Mouse (Mus musculus) midbrain, embryonic 10.5 days (tissue): ENCODE data around the gene Ttc7b. TPM values are rescaled to one million over a fixed set of nuclear protein-coding genes. Genes with fewer than 3 reads are reported as not detected.
A peak's percentile ranks its signal among the peaks of the same experiment; 100 is the strongest.

ENCODE experiments used
- DNase-seq: peaks from one replicate; pipeline ENCODE4 v3.0.0-alpha.2; 2017; ENCODE audit warnings: low spot score
- H3K27ac ChIP-seq: fragments of 300-500 bp; sonication (generic); replicated peaks from 2 replicates; pipeline ENCODE4 v1.5.1; 2016; ENCODE audit warnings: mild to moderate bottlenecking
- H3K27me3 ChIP-seq: fragments of 300-500 bp; sonication (generic); 2 replicates; pipeline ENCODE4 v1.6.1; 2016; ENCODE audit warnings: low read depth, mild to moderate bottlenecking; ENCODE audit not compliant: poor library complexity, severe bottlenecking
- H3K36me3 ChIP-seq: fragments of 300-500 bp; sonication (generic); 2 replicates; pipeline ENCODE4 v1.6.1; 2016; ENCODE audit warnings: mild to moderate bottlenecking, moderate library complexity
- H3K4me1 ChIP-seq: fragments of 300-500 bp; sonication (generic); 2 replicates; pipeline ENCODE4 v1.6.1; 2016
- H3K4me3 ChIP-seq: fragments of 300-500 bp; sonication (generic); 2 replicates; pipeline ENCODE4 v1.5.1; 2016; ENCODE audit warnings: mild to moderate bottlenecking, moderate library complexity
- H3K9me3 ChIP-seq: fragments of 300-500 bp; sonication (generic); replicated peaks from 2 replicates; pipeline ENCODE4 v1.6.1; 2016; ENCODE audit warnings: mild to moderate bottlenecking
- WGBS: fragments of 180-500 bp; shearing (Covaris S2); methylation state at CpG from one replicate; pipeline ENCODE4 v1.1.7; 2016; 5-methylcytosine and 5-hydroxymethylcytosine counted together
- polyA plus RNA-seq: library from polyadenylated mRNA; unstranded; fragments of >200 nt; fragmentation: Nextera tagmentation; extraction: Ambion mirVana; gene quantifications from 2 replicates; pipeline ENCODE4 v1.2.1, GENCODE M21; 2016

Ttc7b gene
- polyA plus RNA-seq, 1 experiment from 2014 or later, result 5.2 TPM

DNA sequence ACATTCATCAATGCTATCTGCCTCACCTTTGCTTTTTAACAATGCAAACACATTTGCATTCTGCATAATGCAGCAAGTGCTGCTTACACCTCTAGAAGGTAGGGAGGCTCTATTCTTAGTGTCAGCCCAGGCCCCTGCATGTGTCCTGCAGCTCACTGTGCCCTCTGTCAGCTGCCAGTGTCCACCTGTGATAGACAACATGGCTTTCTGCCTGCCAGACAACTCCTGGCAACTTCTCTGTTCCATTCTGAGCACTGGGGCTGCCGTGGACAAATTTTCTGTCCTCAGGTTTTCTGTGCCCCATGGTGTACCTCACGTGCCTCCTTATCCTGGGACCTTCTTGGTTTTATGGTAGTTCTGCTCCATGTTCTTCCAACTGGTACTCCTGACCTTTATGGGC, 198.4 kb downstream of the Ttc7b start:
- H3K9me3 ChIP-seq, result no peaks in the 10 kb centered on the region
- H3K4me3 ChIP-seq, result no peak overlapping the region
- H3K4me1 ChIP-seq, result peaks cover 9% of the 10 kb centered on the region
- DNase-seq, result no peak
- H3K27ac ChIP-seq, result no peak overlapping the region
- peaks cover 39% of the 10 kb centered on the region for H3K36me3 ChIP-seq
- WGBS, result 91% methylated on average over 2 of the region's 2 CpGs
- H3K27me3 ChIP-seq, result no peaks in the 10 kb centered on the region

DNA sequence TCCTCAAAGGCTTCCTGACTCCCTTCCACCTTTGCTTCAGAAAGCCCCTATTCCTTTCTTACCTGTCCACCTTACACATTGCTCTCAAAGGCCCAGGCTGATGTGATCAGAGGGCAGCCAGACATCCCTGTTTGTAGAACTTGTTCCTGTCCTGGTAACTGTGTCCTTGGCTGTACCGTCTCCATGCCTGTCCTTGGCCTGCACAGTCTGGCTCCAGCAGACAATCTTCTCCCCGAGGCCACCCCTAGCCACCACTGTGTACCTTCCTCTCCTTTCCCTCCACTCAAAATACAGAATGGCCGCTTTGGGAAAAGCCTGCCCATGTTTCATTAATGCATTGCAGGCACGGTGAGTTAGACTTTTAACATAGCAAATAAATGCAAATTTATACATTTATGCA, 199.1 kb downstream of the Ttc7b start:
- peaks cover 9% of the 10 kb centered on the region for H3K4me1 ChIP-seq
- H3K27ac ChIP-seq, result no peak overlapping the region
- H3K36me3 ChIP-seq, result peaks cover 39% of the 10 kb centered on the region
- WGBS, result 93% methylated on average over 4 of the region's 4 CpGs
- DNase-seq, result no peak
- H3K9me3 ChIP-seq, result no peaks in the 10 kb centered on the region
- H3K27me3 ChIP-seq, result no peaks in the 10 kb centered on the region
- H3K4me3 ChIP-seq, result no peak overlapping the region

DNA sequence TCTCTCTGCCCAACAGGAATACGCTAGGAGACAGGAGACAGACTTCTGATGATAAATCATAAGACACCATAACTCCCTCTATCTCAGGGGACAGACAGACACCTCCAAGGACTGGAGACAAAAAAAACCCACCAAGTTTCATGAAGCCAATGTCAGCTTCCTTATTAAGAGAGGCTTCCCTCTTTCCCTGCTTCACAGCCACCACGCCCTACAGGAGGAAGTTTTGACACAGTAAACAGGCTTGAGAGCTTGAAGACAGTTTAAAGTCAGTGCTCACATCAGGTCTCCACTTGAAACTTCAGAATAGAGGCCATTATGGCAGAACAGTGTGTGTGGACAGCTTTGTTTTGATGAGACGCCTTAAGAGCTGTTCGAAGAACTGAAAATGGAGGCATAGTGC, 200.9 kb downstream of the Ttc7b start:
- no peaks in the 10 kb centered on the region for H3K9me3 ChIP-seq
- H3K4me1 ChIP-seq, result peaks cover 24% of the 10 kb centered on the region
- no peak overlapping the region for H3K4me3 ChIP-seq
- 0 out of 2 replicates have a peak overlapping the region, but pooled peaks have one; percentile 28 for H3K27ac ChIP-seq
- no peaks in the 10 kb centered on the region for H3K27me3 ChIP-seq
- no peak for DNase-seq
- WGBS, result 93% methylated on average over 4 of the region's 4 CpGs
- H3K36me3 ChIP-seq, result peaks cover 26% of the 10 kb centered on the region

DNA sequence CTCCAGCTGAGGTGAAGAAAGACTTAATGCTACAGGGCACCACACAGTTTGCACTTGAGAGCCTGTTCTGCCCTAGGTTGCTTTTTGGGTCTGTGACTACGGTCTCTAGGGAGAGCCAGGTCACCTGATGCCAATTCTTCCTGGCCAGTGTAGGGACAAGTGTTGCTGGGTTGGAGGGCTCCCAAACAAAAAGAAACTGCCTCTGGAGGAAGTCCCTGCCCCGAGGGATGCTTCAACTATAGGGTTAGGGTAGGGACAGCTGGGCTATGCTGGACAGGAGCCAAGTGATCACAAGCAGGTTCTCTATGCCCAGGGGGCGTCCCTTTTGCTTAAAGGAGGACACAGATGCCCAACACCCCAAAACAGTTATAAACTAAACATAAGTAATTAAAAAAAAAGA, 202.7 kb downstream of the Ttc7b start:
- no peaks in the 10 kb centered on the region for H3K27me3 ChIP-seq
- 81% methylated on average over 3 of the region's 3 CpGs for WGBS
- H3K36me3 ChIP-seq, result peaks cover 18% of the 10 kb centered on the region
- H3K27ac ChIP-seq, result no peak overlapping the region; the same call in 1 of the 2 replicates
- no peak for DNase-seq
- no peaks in the 10 kb centered on the region for H3K9me3 ChIP-seq
- H3K4me1 ChIP-seq, result peaks cover 42% of the 10 kb centered on the region
- no peak overlapping the region for H3K4me3 ChIP-seq

DNA sequence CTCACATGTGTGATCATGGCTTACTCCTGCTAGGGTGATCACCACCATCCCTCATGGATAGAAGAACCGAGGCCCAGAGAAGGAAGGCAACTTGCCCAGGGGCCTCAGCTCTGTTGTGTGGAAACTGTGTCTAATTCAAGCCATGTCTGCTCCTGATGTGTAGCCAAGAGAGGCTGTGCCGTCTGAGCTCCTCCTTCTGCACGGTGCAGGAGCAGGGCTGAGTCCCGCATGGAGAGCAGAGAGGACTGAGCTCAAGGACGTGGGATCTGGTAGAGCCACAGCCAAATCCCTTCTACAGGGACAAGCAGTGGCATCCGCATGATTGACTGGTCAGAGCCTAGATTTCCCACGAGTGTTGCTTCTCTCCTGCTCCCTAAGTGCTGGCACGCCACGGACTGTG, 204.5 kb downstream of the Ttc7b start:
- Histone ChIP-seq H3K4me3 (no peak overlapping the region), H3K27me3 (no peaks in the 10 kb centered on the region), H3K9me3 (no peaks in the 10 kb centered on the region), H3K36me3 (peaks cover 18% of the 10 kb centered on the region), H3K27ac (peak overlapping the region; percentile 58; the same call in 1 of the 2 replicates), H3K4me1 (peaks cover 50% of the 10 kb centered on the region)
- 87% methylated on average over 9 of the region's 9 CpGs for whole genome bisulfite sequencing
- DNase-seq, result no peak

DNA sequence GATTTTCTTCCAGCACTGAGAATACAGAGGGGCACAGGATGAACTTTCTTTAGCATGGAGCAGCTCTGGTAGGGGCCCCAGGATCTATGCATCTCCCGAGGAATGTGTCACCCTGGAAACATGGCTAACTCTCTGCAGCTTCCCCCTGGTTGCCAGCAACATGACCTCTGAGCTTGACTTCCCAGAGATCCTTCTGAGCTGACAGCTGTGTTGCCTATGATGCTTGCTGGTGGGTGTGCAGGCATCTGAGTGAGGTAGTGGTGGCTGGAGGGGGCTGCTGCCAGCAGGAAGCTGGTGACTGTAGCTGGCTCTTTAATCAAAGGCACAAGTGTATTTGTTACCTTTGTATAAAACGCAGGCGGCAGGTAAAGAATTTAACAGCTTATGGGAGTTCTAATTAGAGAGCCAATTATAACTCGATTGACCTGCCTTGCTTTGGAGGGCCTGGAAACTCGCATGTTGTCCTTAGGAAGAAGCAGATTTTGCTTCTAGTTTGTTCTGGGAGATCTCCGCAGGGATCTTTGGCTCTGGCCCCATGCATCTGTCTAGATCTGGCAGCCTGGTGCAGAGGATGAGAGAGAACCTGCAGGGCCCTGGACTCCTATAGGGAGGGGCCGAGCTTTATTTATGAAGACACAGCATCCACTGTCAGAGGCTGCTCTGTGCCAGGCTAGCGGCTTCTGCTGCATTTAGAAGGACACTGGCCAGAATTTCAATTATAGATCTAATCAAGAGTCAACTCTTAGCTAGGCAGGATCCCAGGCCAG, 205.3 kb downstream of the Ttc7b start:
- Histone ChIP-seq H3K27ac (peak overlapping the region; percentile 69), H3K4me1 (peaks cover 58% of the 10 kb centered on the region), H3K27me3 (no peaks in the 10 kb centered on the region), H3K4me3 (no peak overlapping the region), H3K36me3 (peaks cover 15% of the 10 kb centered on the region), H3K9me3 (no peaks in the 10 kb centered on the region)
- 76% methylated on average over 8 of the region's 8 CpGs for WGBS
- DNase-seq, result no peak

DNA sequence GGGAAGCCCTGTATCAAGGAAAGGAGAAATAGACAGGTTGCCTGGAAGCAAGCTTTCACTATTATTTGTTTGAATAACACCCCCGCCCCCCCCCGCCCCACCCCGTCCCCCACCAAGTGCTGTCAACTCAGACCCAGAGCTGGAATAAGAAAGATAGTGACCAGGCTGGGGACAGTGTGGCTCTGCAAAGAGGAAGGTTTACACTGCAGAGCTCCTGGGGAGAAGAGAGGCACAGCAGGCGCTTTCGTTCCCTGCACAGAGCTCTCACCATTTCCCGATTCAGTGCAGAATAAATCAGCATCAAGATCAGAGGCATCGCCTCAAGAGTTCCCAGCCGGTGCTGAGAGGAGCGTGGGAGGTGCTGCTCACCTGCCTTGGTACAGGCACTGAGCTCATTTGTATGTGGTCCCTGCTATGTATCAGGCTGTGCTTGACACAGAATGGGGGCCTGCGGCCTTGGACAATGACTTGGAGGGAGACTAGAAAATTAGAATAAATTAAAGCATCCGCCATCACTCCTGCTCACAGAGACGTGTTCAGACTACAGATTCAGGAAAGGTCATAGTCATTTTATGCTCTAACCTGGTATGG, 206.7 kb downstream of the Ttc7b start:
- no peak for DNase-seq
- 55% methylated on average over 12 of the region's 12 CpGs for WGBS
- H3K9me3 ChIP-seq, result no peaks in the 10 kb centered on the region
- H3K27ac ChIP-seq, result peak overlapping the region; percentile 69
- no peak overlapping the region for H3K4me3 ChIP-seq
- no peaks in the 10 kb centered on the region for H3K27me3 ChIP-seq
- H3K36me3 ChIP-seq, result peaks cover 2% of the 10 kb centered on the region; the same call in 1 of the 2 replicates
- peaks cover 66% of the 10 kb centered on the region for H3K4me1 ChIP-seq

DNA sequence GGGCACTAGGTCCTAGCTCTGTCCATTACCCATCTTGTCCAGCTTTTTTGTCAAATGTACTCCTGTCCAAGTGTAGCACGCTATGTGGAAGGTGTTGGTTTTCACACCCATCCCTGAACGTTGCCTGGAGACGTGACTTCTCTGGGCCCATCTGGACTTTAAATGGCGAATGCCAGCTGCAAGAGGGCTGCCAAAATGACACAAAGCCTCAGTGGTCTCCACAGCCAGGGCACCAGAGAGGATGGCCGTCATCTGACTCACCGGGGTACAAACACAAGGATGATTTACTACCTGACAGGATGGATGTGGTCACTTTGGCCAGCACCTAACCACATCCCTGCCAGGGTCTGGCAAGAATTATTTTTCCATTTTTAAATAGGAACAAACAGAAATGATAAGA, 207.4 kb downstream of the Ttc7b start:
- Histone ChIP-seq H3K4me3 (no peak overlapping the region), H3K36me3 (0 out of 2 replicates have a peak, but pooled peaks cover 2% of the 10 kb centered on the region), H3K27ac (peak overlapping the region; percentile 69; the same call in 1 of the 2 replicates), H3K4me1 (peaks cover 72% of the 10 kb centered on the region), H3K27me3 (no peaks in the 10 kb centered on the region), H3K9me3 (no peaks in the 10 kb centered on the region)
- 87% methylated on average over 6 of the region's 6 CpGs for WGBS
- no peak for DNase-seq

DNA sequence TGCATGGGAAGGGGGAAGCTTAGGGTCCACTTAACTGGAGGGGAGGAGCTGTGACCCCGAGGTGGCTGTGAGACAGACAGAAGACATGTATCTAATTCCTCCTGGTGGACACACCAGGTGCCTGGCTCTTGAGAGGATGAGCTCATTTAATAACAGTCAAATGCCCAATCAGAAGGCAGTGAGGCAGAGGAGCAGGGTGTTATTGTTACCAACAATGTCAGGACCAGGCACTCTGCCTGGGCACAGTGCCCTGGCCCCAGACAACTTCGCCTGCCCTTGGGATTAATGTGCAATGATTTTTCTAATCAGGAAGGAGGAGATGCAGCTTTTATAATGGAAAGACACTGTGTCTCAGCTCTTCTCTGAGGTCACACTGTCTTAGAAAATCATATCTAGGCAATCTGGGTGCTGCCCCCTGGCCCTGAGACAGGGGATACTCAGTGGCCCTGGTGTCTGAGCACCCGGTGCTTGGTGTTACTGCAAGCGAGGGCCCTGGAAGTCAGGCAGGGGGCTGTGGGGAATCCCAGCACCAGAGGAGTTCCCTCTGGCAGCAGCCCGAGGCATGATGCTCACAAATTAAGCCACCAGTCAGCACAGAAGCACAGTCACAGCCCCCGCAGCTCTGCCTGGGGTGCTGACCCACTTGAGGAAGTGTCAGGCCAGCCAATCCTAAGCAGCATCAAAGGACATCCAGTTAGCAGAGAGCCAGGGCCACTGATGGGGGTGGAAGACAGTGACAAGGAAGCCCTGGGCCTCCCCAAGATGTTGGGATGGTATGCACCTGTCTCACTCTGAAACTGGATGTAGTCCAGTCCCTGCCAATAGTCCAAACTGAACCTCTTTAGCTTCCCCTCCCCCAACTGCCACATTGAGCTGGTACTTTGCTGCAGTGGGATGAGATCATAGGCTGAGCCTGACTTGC, 209.9 kb downstream of the Ttc7b start:
- Histone ChIP-seq H3K36me3 (peaks cover 8% of the 10 kb centered on the region; the same call in 1 of the 2 replicates), H3K9me3 (no peaks in the 10 kb centered on the region), H3K4me1 (peaks cover 90% of the 10 kb centered on the region), H3K4me3 (no peak overlapping the region), H3K27me3 (no peaks in the 10 kb centered on the region), H3K27ac (peak overlapping the region; percentile 50; the same call in 1 of the 2 replicates)
- 67% methylated on average over 6 of the region's 6 CpGs for WGBS
- DNase-seq, result no peak

DNA sequence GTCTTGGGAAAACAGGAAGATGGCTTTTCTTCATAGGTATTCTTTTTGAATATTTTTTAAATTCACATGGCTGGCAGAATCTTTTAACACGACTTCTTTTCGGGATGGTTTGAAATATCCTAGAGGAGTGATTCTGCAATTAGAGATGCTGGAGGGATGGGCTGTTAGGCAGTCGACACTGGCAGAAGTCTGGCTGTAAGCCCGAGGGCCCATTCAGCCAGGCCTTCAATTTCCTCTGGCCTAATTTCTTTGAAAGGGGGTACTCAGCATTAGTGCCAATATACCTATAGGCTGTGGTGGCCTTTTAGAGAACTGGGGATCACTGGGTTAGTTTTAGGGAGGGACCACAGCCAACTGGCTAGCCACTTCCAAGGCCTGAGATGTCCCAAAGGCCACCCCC, 211.4 kb downstream of the Ttc7b start:
- H3K27me3 ChIP-seq, result no peaks in the 10 kb centered on the region
- no peaks in the 10 kb centered on the region for H3K9me3 ChIP-seq
- 84% methylated on average over 4 of the region's 4 CpGs for WGBS
- no peak for DNase-seq
- peaks cover 8% of the 10 kb centered on the region; the same call in 1 of the 2 replicates for H3K36me3 ChIP-seq
- peak overlapping the region; percentile 83; the same call in 1 of the 2 replicates for H3K27ac ChIP-seq
- H3K4me1 ChIP-seq, result peaks cover 90% of the 10 kb centered on the region
- no peak overlapping the region for H3K4me3 ChIP-seq

DNA sequence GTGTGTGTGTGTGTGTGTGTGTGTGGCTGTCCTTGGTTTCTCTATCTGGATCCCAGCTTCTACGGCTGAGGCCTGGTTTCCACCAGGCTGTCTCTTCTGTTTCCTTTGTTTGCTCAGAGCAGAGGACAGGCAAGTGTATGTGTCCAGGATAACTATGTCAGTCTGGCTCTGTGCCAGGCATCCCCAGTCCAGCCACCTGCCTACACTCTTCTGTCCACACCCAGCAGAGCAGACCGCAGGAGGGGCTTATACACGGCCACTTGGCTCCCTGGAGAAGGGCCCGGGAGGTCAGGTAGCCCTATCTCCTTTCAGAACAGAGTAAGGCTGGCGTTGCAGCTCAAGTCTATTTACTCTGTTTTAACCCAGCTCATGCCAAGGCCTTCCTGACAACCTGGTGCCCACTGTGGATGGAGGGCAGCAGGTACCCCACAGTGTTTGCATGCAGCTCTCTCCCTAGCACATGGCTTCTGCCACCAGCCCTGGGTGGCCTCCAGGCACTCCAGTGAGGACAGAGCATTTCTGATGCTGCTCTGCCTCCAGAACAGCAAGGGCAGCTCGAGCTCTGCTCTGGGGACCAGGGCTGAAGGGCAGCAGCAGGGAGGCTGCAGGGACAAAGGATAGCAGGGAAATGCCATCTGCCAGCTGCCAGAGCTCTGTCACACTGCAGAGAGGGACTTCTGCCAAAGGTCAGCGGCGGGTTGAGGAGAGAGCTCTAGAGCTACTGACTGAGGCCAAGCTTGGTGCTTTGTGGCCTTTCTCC, 212.9 kb downstream of the Ttc7b start:
- Histone ChIP-seq H3K4me1 (peaks cover 81% of the 10 kb centered on the region), H3K4me3 (no peak overlapping the region), H3K9me3 (no peaks in the 10 kb centered on the region), H3K36me3 (peaks cover 8% of the 10 kb centered on the region; the same call in 1 of the 2 replicates), H3K27me3 (no peaks in the 10 kb centered on the region), H3K27ac (peak overlapping the region; percentile 83)
- 64% methylated on average over 8 of the region's 8 CpGs for WGBS
- peak; percentile 58 for DNase-seq

DNA sequence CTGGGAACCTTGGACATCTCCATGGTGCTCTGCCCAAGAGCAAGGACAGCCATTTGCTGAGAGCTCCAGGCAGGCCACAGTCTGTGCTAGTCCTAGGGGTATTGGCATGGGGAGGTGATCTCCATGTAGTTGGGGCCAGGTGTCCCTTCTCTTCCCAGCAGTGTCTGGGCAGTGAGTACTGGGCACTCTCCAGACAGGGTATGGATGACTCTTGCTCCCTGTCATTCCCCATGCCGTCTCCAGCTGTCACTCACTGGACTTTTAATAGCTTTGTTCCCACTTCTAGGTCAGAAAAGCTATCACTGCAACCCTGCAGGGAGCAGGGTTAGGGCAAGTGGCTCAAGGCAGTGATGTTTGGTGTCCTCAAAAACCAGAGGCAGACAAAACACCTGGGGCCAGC, 214.3 kb downstream of the Ttc7b start:
- H3K27ac ChIP-seq, result peak overlapping the region; percentile 83
- 86% methylated on average over 1 of the region's 1 CpGs for WGBS
- peaks cover 77% of the 10 kb centered on the region for H3K4me1 ChIP-seq

More for the DNA sequence above, 214.3 kb downstream of the Ttc7b start:
- no peak overlapping the region for H3K4me3 ChIP-seq
- H3K9me3 ChIP-seq, result no peaks in the 10 kb centered on the region
- no peak for DNase-seq
- no peaks in the 10 kb centered on the region for H3K27me3 ChIP-seq
- H3K36me3 ChIP-seq, result peaks cover 11% of the 10 kb centered on the region
